Mouse (Mus musculus) liver, postnatal 0 days (tissue): ENCODE data around the gene Dennd4c.

Experiments used
- CTCF ChIP-seq: sonication (generic); IDR thresholded peaks from 2 replicates; pipeline ENCODE4 v1.5.1; 2016; ENCODE audit warnings: antibody characterized with exemption, low read depth
- EP300 ChIP-seq: IDR thresholded peaks from 2 replicates; pipeline ENCODE4 v1.6.1; 2016; ENCODE audit warnings: antibody characterized with exemption, low read depth, mild to moderate bottlenecking

DNA sequence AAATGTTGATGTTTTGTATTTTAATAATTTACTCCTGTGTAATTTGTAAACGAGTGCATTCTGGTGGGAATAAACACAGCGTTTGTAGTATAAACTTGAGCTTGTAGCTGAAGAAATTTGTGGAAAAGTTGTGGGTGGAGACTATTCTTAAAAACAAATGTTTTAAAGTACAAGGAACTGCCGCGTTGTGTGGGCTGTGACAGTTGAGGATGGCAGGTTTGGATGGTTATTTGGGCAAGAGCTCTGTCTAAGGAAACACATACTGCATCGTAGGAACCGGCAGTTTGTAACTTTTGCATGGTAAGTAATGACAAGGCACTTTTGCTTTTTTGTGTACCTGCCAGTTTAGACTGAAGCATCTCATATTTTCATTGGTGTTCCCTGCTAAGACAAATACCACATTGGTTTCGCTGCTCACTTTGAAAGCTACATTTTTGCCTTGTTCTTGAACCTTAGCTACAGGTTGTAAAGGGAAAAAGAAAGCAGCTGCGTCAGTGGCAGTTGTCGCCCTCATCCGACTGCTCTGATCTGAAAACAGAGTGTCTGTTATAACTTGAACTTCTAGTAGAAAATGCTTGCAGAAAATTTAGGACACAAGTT is 2.1 kb downstream of the Dennd4c start:
- no peak for TF ChIP-seq CTCF
- TF ChIP-seq EP300, result no peak
